Mouse (Mus musculus) neural tube, embryonic 15.5 days (tissue): Measurements from ENCODE around the gene Gm35549. TPM values are rescaled to one million over a fixed set of nuclear protein-coding genes. Genes with fewer than 3 reads are reported as not detected.

Experiments
- ATAC-seq: fragments of 200-750 bp; cut with Nextera tagmentation; 2 replicates; pipeline ENCODE4 v1.8.0; 2017; ENCODE audit warnings: mild to moderate bottlenecking, moderate TSS enrichment, moderate library complexity; ENCODE audit not compliant: low FRiP score
- H3K27ac ChIP-seq: fragments of 300-500 bp; sonication (generic); replicated peaks from 2 replicates; pipeline ENCODE4 v1.5.1; 2015; ENCODE audit warnings: mild to moderate bottlenecking, inconsistent platforms
- H3K27me3 ChIP-seq: fragments of 300-500 bp; sonication (generic); replicated peaks from 2 replicates; pipeline ENCODE4 v1.6.1; 2015; ENCODE audit warnings: inconsistent platforms
- H3K36me3 ChIP-seq: fragments of 300-500 bp; sonication (generic); 2 replicates; pipeline ENCODE4 v1.6.1; 2015; ENCODE audit warnings: inconsistent platforms
- H3K4me1 ChIP-seq: fragments of 300-500 bp; sonication (generic); 2 replicates; pipeline ENCODE4 v1.6.1; 2015; ENCODE audit warnings: inconsistent platforms
- H3K4me2 ChIP-seq: fragments of 300-500 bp; sonication (generic); 2 replicates; pipeline ENCODE4 v1.6.1; 2015; ENCODE audit warnings: inconsistent platforms, mild to moderate bottlenecking, moderate library complexity
- H3K4me3 ChIP-seq: fragments of 300-500 bp; sonication (generic); replicated peaks from 2 replicates; pipeline ENCODE4 v1.5.1; 2015; ENCODE audit warnings: mild to moderate bottlenecking, inconsistent platforms
- H3K9ac ChIP-seq: fragments of 300-500 bp; sonication (generic); replicated peaks from 2 replicates; pipeline ENCODE4 v1.6.1; 2015; ENCODE audit warnings: mild to moderate bottlenecking, inconsistent platforms
- H3K9me3 ChIP-seq: fragments of 300-500 bp; sonication (generic); replicated peaks from 2 replicates; pipeline ENCODE4 v1.6.1; 2016; ENCODE audit warnings: inconsistent platforms
- WGBS: fragments of 180-500 bp; shearing (Covaris S2); methylation state at CpG from one replicate; pipeline ENCODE4 v1.1.7; 2015; ENCODE audit warnings: mixed read lengths; 5-methylcytosine and 5-hydroxymethylcytosine counted together
- polyA plus RNA-seq: library from polyadenylated mRNA; unstranded; fragments of >200 nt; fragmentation: Nextera tagmentation; extraction: Ambion mirVana; gene quantifications from 2 replicates; pipeline ENCODE4 v1.2.1, GENCODE M21; 2015

Gm35549 gene
- polyA plus RNA-seq, 1 experiment from 2014 or later: 0.55 TPM

DNA sequence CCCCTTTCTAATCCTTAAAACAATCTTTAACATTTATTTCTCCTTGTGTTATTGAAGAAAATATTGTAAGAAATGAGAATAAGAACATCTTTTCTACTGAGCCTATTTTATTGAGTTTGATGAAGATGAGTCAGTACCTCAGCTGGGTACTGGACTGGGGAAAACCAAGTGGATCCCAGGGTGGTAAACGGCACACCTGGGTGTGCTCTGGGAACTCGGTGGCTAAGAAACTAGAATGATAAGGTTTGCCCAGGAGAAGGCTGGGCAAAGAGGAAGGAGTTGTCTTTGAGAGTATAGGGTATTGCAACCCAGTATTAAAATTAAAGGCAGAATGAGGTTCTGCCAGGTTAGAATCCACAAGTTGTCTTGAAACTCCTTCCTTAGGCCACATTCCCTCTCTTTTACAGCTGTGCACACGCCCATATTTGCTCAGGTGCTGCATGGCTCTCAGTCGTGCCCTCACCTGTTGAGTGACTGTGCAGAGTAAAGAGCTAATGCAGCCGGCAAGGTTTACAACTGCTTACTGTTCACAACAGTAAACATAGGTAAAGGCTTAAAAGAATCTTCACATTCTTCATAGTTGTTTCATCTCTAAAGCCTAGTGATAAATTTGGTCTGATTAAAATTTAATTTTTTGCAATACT is 20.3 kb downstream of the Gm35549 start:
- Histone ChIP-seq H3K36me3 (peaks cover 72% of the 10 kb centered on the region), H3K27me3 (no peaks in the 10 kb centered on the region), H3K27ac (no peak overlapping the region), H3K9ac (no peak overlapping the region), H3K9me3 (no peaks in the 10 kb centered on the region), H3K4me1 (no peaks in the 10 kb centered on the region), H3K4me3 (no peak overlapping the region), H3K4me2 (no peak overlapping the region)
- no peak for ATAC-seq
- WGBS: 86% methylated on average over 5 of the region's 5 CpGs

DNA sequence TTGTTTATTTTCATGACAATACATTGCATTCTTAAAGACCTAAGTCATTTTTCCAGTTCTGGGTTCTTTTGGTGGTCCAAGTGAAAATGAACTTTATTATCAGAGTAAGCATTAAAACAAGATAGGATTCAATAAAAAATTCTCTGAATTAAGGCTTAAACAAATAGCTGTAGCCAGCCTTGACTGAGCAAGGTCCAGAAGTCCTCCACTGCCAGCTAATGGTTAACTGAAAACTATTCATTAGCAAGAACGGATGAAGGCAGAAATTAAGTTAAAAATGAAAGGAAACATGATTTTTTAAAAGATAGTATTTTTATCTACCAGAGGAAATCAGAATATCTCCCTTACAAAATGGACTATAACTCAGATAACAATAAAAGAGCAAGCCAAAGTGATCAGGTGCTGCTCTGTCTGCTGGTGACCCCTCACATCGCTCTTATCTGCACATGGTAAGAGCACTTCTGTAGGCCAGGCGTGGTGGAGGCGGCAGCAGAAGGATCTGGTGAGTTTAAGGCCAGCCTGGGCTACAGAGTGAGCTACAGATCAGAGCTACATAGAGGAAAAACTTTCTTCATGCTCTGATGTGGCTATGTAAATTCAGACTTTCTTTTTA is 28.5 kb downstream of the Gm35549 start:
- ATAC-seq: no peak
- no peak overlapping the region for H3K9ac ChIP-seq
- no peak overlapping the region for H3K4me2 ChIP-seq
- no peaks in the 10 kb centered on the region for H3K9me3 ChIP-seq
- no peak overlapping the region for H3K27ac ChIP-seq
- peaks cover 66% of the 10 kb centered on the region for H3K36me3 ChIP-seq
- WGBS: 89% methylated on average over 4 of the region's 4 CpGs
- no peaks in the 10 kb centered on the region for H3K4me1 ChIP-seq
- H3K4me3 ChIP-seq: no peak overlapping the region
- H3K27me3 ChIP-seq: no peaks in the 10 kb centered on the region

- Histone ChIP-seq H3K9me3 (no peaks in the 10 kb centered on the region), H3K4me2 (no peak overlapping the region), H3K4me1 (no peaks in the 10 kb centered on the region), H3K36me3 (peaks cover 60% of the 10 kb centered on the region), H3K27ac (no peak overlapping the region), H3K4me3 (no peak overlapping the region), H3K27me3 (no peaks in the 10 kb centered on the region), H3K9ac (no peak overlapping the region)
- ATAC-seq: no peak
- whole genome bisulfite sequencing: 96% methylated on average over 2 of the region's 2 CpGs
Observed at GRCm38 (mm10) chr9:122814775-122815174, 29.1 kb downstream of the Gm35549 start.

DNA sequence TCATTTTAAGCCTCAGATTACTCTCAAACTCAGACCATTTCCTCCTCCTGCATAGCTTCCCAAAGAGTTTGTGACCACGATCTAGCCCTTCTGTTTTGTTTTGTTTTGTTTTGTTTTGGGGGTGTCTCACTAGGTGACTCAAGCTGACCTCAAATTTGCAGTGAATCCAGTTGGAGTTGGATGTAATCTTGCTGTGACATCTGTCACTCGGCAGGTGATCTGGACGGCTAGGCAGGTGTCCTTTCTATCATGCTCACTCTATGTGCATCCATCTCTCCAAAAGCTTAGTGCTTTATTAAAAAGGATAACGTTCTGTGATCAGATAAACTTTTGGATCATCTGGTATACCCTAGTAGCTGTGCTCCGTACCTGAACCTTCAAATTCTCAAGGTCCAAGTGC is 31.4 kb downstream of the Gm35549 start:
- WGBS: 94% methylated on average over 5 of the region's 5 CpGs
- Histone ChIP-seq H3K36me3 (peaks cover 47% of the 10 kb centered on the region), H3K9ac (no peak overlapping the region)

DNA sequence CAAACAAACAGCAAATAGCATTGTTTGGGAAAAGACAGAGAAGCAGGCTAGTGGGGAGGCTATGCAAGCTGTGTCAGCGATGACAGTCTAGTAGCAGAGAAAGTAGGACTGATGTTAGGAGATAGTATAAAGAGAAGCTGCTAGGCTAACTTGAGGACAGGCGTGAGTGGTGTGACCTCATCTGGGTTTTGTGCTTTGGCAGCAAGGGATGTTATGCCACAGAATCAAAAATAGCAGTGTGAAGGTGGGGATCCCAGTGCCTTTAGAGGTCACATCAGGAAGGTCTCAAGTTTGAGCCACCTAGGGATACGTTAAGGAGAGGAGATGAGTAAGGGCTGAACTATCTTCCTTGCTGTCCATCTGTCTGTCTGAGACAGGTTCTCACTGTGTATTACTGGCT is 33.6 kb downstream of the Gm35549 start:
- no peak for ATAC-seq
- 91% methylated on average over 3 of the region's 3 CpGs for WGBS
- no peak overlapping the region for H3K4me2 ChIP-seq

More for the DNA sequence above, 31.4 kb downstream of the Gm35549 start:
- no peak overlapping the region for H3K27ac ChIP-seq
- no peaks in the 10 kb centered on the region for H3K9me3 ChIP-seq
- no peak overlapping the region for H3K4me2 ChIP-seq
- no peaks in the 10 kb centered on the region for H3K4me1 ChIP-seq
- no peak for ATAC-seq
- H3K4me3 ChIP-seq: no peak overlapping the region
- no peaks in the 10 kb centered on the region for H3K27me3 ChIP-seq

GRCm38 (mm10) chr9:122807186-122807585 is 36.6 kb downstream of the Gm35549 start:
- ATAC-seq: no peak
- H3K9ac ChIP-seq: no peak overlapping the region
- 98% methylated on average over 2 of the region's 2 CpGs for WGBS

More for the DNA sequence above, 33.6 kb downstream of the Gm35549 start:
- H3K27ac ChIP-seq: no peak overlapping the region
- no peak overlapping the region for H3K4me3 ChIP-seq
- H3K4me1 ChIP-seq: peaks cover 12% of the 10 kb centered on the region
- no peaks in the 10 kb centered on the region for H3K9me3 ChIP-seq
- no peaks in the 10 kb centered on the region for H3K27me3 ChIP-seq
- no peak overlapping the region for H3K9ac ChIP-seq
- H3K36me3 ChIP-seq: peaks cover 35% of the 10 kb centered on the region

GRCm38 (mm10) chr9:122805845-122806341 is 37.9 kb downstream of the Gm35549 start:
- WGBS: 15% methylated on average over 10 of the region's 10 CpGs
- H3K4me2 ChIP-seq: peak overlapping the region; percentile 89
- peaks cover 17% of the 10 kb centered on the region for H3K4me1 ChIP-seq
- H3K9ac ChIP-seq: peak overlapping the region; percentile 94
- ATAC-seq: no peak; the same call in 1 of the 2 replicates
- H3K27me3 ChIP-seq: no peaks in the 10 kb centered on the region
- H3K4me3 ChIP-seq: peak overlapping the region; percentile 78
- H3K36me3 ChIP-seq: peaks cover 3% of the 10 kb centered on the region
- no peaks in the 10 kb centered on the region for H3K9me3 ChIP-seq
- peak overlapping the region; percentile 96 for H3K27ac ChIP-seq

More at GRCm38 (mm10) chr9:122807186-122807585, 36.6 kb downstream of the Gm35549 start:
- Histone ChIP-seq H3K9me3 (no peaks in the 10 kb centered on the region), H3K4me1 (peaks cover 17% of the 10 kb centered on the region), H3K4me3 (no peak overlapping the region), H3K36me3 (peaks cover 14% of the 10 kb centered on the region), H3K27me3 (no peaks in the 10 kb centered on the region), H3K4me2 (no peak overlapping the region), H3K27ac (no peak overlapping the region)

DNA sequence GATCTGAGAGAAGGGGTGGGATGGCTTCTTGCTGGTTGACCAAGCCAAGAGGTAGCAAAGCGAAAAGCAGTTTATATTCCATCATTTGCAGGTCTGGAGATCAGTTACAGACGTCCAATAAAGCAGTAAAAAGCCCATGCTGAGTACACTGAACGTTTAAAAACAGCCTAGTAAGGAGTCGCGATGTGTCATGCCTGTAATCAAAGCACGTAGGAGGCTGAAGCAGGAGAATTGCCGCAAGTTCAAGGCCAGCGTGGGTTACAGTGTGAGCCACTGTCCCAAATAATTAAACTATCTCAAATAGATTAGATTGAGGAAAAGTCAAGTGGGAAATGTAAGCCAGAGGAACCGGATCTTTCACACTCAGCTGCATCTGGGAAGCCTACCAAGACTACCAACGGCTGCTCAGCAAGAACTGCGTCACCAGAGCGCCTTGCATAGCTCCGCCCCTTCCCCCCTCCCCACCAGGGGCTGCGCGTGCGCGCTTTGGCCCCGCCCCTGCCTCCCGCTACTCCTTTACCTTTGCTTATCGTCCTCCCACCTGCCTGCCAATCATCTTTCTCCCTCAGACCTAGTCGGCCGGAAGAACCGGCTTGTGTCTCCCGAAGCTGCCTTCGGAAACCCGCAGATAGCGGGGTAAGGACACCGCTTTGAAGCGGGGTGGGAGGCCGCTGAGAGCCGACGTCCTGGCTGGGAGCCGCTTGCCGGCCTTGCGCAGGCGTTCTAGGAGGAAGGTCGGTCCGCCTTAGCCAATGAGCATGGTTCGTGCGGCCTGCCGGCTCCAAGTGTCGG is 38.6 kb downstream of the Gm35549 start, which contains the start of gene Tcaim:
Gene Tcaim (plus strand): TSS at position 487 of the 792 bp plus-strand sequence.
- H3K4me3 ChIP-seq: peak within 1 kb of the TSS; percentile 78
- 6% methylated on average over 42 of the region's 42 CpGs for WGBS
- no peaks in the 10 kb centered on the region for H3K9me3 ChIP-seq
- no peaks in the 10 kb centered on the region for H3K27me3 ChIP-seq
- H3K4me1 ChIP-seq: peaks cover 17% of the 10 kb centered on the region
- H3K9ac ChIP-seq: peak within 1 kb of the TSS; percentile 94
- H3K27ac ChIP-seq: peak within 1 kb of the TSS; percentile 96
- peak within 1 kb of the TSS; percentile 89 for H3K4me2 ChIP-seq
- no peaks in the 10 kb centered on the region for H3K36me3 ChIP-seq
- ATAC-seq: peak; percentile 99

- H3K27ac ChIP-seq: no peak overlapping the region
- H3K36me3 ChIP-seq: no peaks in the 10 kb centered on the region
- H3K4me2 ChIP-seq: no peak overlapping the region
- H3K4me1 ChIP-seq: no peaks in the 10 kb centered on the region
- no peaks in the 10 kb centered on the region for H3K9me3 ChIP-seq
- no peaks in the 10 kb centered on the region for H3K27me3 ChIP-seq
- H3K9ac ChIP-seq: no peak overlapping the region
- H3K4me3 ChIP-seq: no peak overlapping the region
- 97% methylated on average over 1 of the region's 1 CpGs for WGBS
- ATAC-seq: no peak
Observed at GRCm38 (mm10) chr9:122786534-122786933, 57.3 kb downstream of the Gm35549 start.

GRCm38 (mm10) chr9:122785231-122785630 is 58.6 kb downstream of the Gm35549 start:
- 79% methylated on average over 5 of the region's 5 CpGs for WGBS
- Histone ChIP-seq H3K4me1 (no peaks in the 10 kb centered on the region), H3K9me3 (no peaks in the 10 kb centered on the region), H3K9ac (no peak overlapping the region), H3K27ac (no peak overlapping the region), H3K36me3 (no peaks in the 10 kb centered on the region), H3K4me3 (no peak overlapping the region), H3K27me3 (no peaks in the 10 kb centered on the region), H3K4me2 (no peak overlapping the region)
- no peak for ATAC-seq
